Mouse (Mus musculus) adrenal gland, adult 18-20 months (tissue): ENCODE measurements at regions not wholly inside any gene's neighbourhood (a gene's known extent, or its start where the extent isn't known, plus 50 kb on each side); places are given as distances from the start of the nearest gene placed in this dataset.

Experiments used
- DNase-seq, 2 experiments: peaks; one replicate each; pipeline ENCODE4 v3.0.0; 2021 to 2022; ENCODE audit warnings: low spot score in 2 of 2

DNA sequence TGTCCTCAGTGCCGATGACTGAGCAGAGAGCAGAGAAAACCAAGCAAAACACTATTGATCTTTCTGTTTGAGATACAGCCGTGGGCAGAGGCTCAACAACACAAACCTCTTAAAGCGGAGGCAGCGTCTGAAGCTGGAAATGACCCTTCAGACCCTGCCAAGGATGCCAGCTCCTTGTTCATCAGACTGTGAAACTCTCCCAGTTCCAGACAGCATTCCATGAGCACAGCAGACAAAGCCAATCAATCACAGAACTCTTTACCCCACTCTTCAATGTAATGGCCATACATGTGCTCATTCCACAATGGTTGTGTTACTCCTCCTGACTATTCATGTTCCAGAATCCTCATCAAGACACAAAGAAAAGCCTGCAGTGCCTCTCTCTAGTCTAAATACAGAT lies 73.5 kb downstream of the Tmem114 start:
- DNase-seq, result no peak

DNA sequence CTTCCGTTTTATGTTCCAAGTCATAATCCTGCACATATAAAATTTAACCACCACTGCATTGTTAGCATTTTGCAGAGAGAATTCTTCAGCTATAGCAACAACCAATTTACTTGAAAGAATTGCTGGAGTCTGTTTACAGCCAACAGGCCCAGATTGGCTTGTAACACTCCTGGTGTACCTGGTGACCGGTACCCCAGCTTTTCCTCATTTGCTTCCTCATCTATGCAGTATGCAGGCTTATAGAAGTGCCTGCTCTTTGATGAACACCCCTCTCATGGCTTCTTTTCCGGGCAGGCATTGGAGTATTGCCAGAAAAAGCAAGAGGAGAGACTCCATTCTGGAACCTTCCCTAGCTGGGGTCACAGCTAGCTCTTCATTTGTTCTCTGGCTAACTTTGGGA lies 75.8 kb downstream of the Tmem114 start:
- no peak for DNase-seq

DNA sequence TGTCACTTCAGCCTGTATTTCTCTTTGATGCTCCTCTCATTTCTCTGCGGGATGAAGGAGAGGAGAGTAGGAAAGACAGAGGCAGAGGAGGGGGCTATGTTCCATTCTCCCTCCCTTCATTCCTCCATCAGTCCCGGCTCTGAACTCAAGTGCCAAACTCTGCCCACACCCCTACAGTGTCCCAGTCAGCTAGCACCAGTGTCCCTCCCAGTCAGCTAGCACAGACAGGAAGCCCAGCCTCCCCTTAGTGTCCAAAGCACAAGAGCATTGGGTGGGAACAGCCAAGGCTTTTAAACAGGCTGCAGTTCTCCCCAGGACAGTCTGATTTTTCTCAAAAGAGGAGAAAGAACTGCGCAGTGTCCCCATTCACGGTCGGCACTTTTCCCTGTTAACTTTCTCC lies 76.3 kb downstream of the Tmem114 start:
- no peak for DNase-seq

DNA sequence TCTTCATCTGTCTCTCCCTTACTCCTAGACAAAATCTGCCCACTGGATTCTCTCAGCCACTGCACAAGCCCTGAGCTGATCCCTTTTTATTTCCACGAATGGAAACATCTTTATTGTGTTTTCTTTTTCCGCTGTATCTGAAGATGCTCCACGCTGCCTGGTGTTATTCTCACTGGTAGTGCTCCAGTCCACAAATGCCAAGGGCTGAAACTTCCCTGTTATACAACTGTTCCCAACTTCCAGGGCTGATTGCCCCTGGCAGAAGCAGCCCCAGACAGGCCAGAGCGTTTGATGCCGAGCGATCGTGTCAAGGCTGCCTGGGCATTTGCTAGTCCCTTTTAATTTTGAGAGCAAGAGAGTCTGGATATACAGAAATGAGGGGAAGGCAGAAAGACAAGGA lies 79.7 kb downstream of the Tmem114 start:
- DNase-seq, result no peak

DNA sequence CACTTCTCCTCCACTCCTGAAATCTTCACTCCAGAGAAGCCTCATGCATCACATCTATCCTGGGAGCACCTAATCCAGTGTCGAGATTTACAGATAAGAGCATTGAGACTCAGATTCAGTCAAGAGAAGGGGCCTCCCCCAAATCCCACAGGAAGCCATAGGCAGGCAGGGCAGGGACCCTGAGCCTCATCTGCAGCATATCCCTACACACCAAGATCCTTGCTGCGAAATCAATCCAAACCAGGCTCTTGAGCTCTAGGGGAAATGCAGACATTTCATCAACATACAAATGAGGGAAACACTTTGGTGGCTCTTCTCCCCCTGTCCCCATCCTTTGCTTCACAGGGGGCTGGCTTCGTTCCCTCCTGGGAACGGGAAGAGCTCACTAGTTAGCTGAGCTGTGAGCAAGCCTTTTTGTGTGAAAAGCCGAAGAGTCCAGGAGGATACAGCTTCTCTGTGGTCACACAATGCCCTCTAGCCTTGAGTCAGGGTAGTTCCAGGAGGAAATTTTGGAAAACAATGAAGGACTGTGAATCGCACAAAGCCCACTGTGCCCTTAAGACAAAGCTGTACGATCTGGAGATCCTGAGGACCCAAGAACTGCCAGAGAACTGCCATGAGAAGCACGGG lies 91.7 kb downstream of the Tmem114 start:
- DNase-seq, result peak in 1 of 2 experiments; percentile 3

DNA sequence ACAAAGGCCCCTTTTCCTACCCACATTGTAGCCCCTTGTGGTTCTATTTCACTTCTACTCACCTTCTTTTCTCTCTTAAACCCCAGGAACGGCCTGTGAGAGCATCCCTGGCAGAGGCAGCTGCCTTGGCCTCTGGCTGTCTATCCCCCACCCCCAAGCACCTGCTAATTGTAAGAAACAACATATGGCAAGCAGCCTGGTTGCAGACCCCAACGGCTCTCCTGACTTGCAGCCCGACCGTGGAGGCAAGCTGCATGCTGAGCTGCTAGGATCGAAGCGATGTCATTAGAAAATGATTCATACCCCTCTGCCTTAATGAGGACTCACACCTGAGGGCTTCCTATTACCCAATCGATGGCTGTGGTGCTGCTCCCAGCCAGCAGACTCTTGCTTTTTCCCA lies 112.9 kb downstream of the Tmem114 start:
- no peak for DNase-seq

DNA sequence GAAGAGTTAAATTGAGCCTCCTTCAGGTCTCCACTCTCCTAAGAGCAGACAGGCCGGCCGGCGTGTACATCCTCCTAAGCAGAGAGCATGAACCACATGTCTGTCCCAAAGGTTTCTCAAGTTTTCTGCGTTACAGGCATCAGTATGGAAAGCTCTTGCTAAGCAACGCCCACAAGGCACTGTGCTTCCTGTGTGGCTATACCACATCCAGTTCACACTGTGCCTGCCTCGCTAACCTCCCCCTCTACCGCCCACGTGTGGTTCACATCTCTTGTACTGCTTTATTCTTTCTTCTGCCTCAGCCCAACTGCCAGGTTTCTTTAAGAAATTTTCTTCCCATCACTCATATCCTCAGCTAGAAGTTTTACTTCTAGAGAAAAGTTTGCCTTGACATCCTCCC lies 118.5 kb downstream of the Tmem114 start:
- no peak for DNase-seq
